Mouse (Mus musculus) C2C12 (cell line): ENCODE measurements around the gene Syt9. TPM values are rescaled to one million over a fixed set of nuclear protein-coding genes. Genes with fewer than 3 reads are reported as not detected.

Experiments
- H3K27me3 ChIP-seq: one replicate; pipeline ENCODE4 v1.6.1; 2011; ENCODE audit not compliant: control insufficient read depth, insufficient read depth, insufficient read length
- H3K36me3 ChIP-seq: one replicate; pipeline ENCODE4 v1.6.1; 2011; ENCODE audit not compliant: control insufficient read depth, insufficient read depth
- H3K4me3 ChIP-seq: one replicate; pipeline ENCODE4 v1.5.1; 2011; ENCODE audit warnings: mild to moderate bottlenecking, control low read depth; ENCODE audit not compliant: poor library complexity, insufficient read depth, severe bottlenecking
- H3K79me2 ChIP-seq: one replicate; pipeline ENCODE4 v1.6.1; 2011; ENCODE audit not compliant: control insufficient read depth, insufficient read depth
- H3K79me3 ChIP-seq: one replicate; pipeline ENCODE4 v1.6.1; 2011; ENCODE audit warnings: low read depth, control low read depth
- H3ac ChIP-seq: one replicate; pipeline ENCODE3; 2011; ENCODE audit warnings: low read depth; ENCODE audit not compliant: control insufficient read depth, insufficient read length
- CEBPB ChIP-seq: IDR thresholded peaks from one replicate; pipeline ENCODE4 v1.6.1; 2011; ENCODE audit warnings: low read depth, mild to moderate bottlenecking, control low read depth, moderate library complexity
- CTCF ChIP-seq: IDR thresholded peaks from one replicate; pipeline ENCODE4 v1.5.1; 2011; ENCODE audit not compliant: control insufficient read depth, insufficient read depth, insufficient read length
- FOSL1 ChIP-seq: IDR thresholded peaks from one replicate; pipeline ENCODE4 v1.8.0; 2011; ENCODE audit warnings: mild to moderate bottlenecking, low read length; ENCODE audit not compliant: poor library complexity, insufficient read depth, severe bottlenecking
- MAX ChIP-seq: IDR thresholded peaks from one replicate; pipeline ENCODE4 v1.6.1; 2011; ENCODE audit warnings: mild to moderate bottlenecking, control low read depth
- MYOD1 ChIP-seq: IDR thresholded peaks from one replicate; pipeline ENCODE4 v1.6.1; 2011; ENCODE audit warnings: low read depth; ENCODE audit not compliant: control insufficient read depth, insufficient read length
- MYOG ChIP-seq: IDR thresholded peaks from one replicate; pipeline ENCODE4 v1.6.1; 2011; ENCODE audit not compliant: control insufficient read depth, insufficient read length; ENCODE audit errors: extremely low read depth
- USF1 ChIP-seq: IDR thresholded peaks from one replicate; pipeline ENCODE4 v1.6.1; 2011; ENCODE audit warnings: low read depth, mild to moderate bottlenecking, control low read depth, moderate library complexity
- polyA plus RNA-seq: library from polyadenylated mRNA; unstranded; fragments of >200 nt; fragmentation: generic; extraction: Trizol; gene quantifications from one replicate; pipeline ENCODE4 v1.2.1, GENCODE M21; 2012; ENCODE audit warnings: missing spikeins

Syt9 gene
- polyA plus RNA-seq, 1 experiment, result not detected

DNA sequence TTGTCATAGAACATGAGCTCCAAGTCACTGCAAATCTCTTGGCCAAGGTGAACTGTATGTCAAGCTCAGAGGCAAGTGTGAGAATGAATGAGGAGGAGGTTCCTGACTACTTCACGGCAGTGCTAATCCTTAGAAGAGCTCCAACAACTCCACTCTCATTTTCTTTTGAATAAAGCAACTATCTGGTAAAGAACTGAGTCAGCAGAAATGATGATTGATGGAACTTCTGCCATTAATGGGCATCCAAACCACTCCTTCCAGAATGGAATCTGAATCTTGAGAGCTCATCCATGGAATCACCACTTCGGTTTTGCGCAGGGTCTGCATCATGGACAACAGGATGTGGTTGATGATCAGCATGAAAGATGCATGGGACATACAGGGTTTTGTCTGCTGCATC, 8.4 kb upstream of the Syt9 start:
- Histone ChIP-seq H3K79me2 (no peaks in the 10 kb centered on the region), H3K4me3 (no peak overlapping the region), H3ac (no peak overlapping the region), H3K27me3 (no peaks in the 10 kb centered on the region), H3K79me3 (no peaks in the 10 kb centered on the region), H3K36me3 (no peaks in the 10 kb centered on the region)
- TF ChIP-seq MAX, result no peak
- no peak for TF ChIP-seq FOSL1
- no peak for TF ChIP-seq USF1
- no peak for TF ChIP-seq CEBPB
- no peak for TF ChIP-seq CTCF
- no peak for TF ChIP-seq MYOG
- no peak for TF ChIP-seq MYOD1

GRCm38 (mm10) chr7:107362634-107363033, 7.9 kb upstream of the Syt9 start:
- Histone ChIP-seq H3ac (no peak overlapping the region), H3K4me3 (no peak overlapping the region), H3K36me3 (no peaks in the 10 kb centered on the region), H3K79me2 (no peaks in the 10 kb centered on the region), H3K79me3 (no peaks in the 10 kb centered on the region), H3K27me3 (no peaks in the 10 kb centered on the region)
- TF ChIP-seq CTCF (no peak), MYOG (no peak), USF1 (no peak), MAX (no peak)

DNA sequence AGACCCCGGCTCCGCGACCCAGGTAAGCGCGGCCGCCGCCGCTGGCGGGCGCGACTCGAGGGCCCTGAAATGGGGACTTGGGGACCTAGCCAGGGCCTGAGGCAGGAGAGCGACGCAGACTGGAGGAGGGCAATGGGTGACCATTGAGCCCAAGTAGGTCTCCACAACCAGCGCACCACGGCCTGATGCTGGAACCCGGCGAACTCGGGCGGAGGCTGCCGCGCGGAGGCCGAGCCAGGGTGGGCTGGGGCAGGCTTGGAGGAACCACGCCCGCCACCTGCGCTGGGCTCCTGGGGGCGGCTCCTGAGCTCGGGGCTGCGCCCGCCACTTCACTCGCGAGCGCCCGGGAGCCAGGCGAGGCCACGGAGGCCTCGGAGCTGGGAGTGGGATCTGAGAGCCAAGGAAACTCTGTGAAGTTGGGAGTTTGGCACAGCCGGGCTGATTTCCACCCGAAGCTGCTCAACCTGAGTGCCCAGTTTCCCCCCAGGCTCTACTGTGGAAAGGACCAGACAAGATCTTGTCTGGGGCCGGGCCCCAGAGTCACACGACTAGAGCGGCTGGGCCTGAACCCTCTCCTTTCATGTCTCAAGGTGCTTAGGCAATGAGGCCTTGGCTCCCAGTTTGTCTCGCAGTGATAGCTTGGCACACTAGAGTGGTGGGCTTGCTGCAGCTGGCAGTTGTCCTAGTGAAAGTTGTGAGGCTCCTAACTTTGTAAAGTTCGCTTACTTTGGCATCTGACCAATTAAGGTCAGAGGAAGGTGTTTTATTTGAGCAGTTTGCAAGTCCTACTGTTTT, 795 bp downstream of the Syt9 start:
- TF ChIP-seq USF1 (no peak), MYOG (no peak), CEBPB (no peak), MYOD1 (no peak), MAX (no peak), CTCF (no peak), FOSL1 (no peak)
- no peaks in the 10 kb centered on the region for H3K36me3 ChIP-seq
- H3ac ChIP-seq, result no peak overlapping the region
- H3K79me3 ChIP-seq, result no peaks in the 10 kb centered on the region
- no peaks in the 10 kb centered on the region for H3K79me2 ChIP-seq
- H3K4me3 ChIP-seq, result no peak overlapping the region
- no peaks in the 10 kb centered on the region for H3K27me3 ChIP-seq

DNA sequence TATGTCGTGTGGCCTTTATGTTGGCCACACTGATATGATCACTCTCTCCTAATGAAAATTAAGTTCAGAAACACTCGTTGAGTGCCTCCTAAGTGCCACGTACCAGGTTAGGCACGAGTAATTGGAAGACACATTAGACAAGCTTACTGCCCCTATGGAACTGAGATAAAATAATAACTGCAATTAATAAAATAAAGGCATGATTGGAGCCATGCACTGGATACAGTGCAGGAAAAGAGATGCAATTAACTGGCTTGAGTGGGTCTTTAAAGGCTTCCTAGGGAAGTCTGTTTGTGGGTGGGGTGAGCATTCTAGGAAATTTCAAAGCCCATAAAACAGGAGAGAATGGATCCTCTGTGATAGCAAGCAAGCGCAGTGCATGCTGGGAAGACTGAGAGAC, 10.0 kb downstream of the Syt9 start:
- TF ChIP-seq MAX (no peak), MYOD1 (no peak), USF1 (no peak), CEBPB (no peak)

DNA sequence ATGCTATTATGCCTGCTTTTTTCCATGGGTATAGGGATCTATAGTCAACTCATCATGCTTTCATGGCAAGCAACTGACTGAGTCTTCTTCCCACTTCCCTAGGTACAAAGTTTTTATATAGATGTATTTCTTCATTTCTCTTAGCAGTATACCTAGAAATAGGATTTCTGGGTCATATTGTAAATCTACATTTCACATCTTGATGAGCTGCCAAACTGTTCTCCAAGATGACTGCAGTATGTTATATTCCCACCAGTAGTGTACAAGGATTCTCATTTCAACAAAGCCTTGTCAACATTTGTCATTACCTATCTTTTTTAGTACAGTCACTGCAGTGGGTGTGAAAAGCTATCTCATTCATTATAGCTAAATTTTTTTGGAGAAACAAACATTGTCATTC, 19.1 kb downstream of the Syt9 start:
- H3K36me3 ChIP-seq, result no peaks in the 10 kb centered on the region
- H3K79me3 ChIP-seq, result no peaks in the 10 kb centered on the region
- H3K4me3 ChIP-seq, result no peak overlapping the region
- H3K27me3 ChIP-seq, result no peaks in the 10 kb centered on the region
- no peak overlapping the region for H3ac ChIP-seq
- TF ChIP-seq CTCF (no peak), MAX (no peak), MYOD1 (no peak), FOSL1 (no peak), CEBPB (no peak), MYOG (no peak), USF1 (no peak)
- H3K79me2 ChIP-seq, result no peaks in the 10 kb centered on the region

More for the DNA sequence above, 10.0 kb downstream of the Syt9 start:
- no peaks in the 10 kb centered on the region for H3K79me2 ChIP-seq
- H3K4me3 ChIP-seq, result no peak overlapping the region
- no peaks in the 10 kb centered on the region for H3K36me3 ChIP-seq
- no peaks in the 10 kb centered on the region for H3K27me3 ChIP-seq
- no peak overlapping the region for H3ac ChIP-seq
- no peaks in the 10 kb centered on the region for H3K79me3 ChIP-seq

DNA sequence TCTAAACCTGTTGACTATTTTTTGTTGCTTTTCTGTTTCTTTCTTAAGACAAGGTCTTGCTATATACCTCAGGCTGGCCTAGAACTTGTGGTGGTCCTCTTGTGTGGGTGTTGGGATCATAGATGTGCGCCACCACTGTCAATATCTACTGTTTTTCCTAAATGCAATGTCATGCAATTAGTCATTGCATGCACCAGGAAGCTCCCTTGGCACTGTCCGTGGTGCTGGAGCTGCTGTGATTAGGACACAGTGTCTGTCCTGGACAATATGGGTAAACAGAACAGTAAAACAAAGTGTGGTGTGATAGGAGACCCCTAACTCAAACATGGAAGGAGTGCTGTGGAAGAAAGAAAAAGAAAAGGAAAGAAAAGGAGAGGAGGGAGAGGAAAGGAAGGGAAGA, 22.2 kb downstream of the Syt9 start:
- Histone ChIP-seq H3K36me3 (no peaks in the 10 kb centered on the region), H3K27me3 (no peaks in the 10 kb centered on the region), H3K79me2 (no peaks in the 10 kb centered on the region), H3K4me3 (no peak overlapping the region), H3ac (no peak overlapping the region), H3K79me3 (no peaks in the 10 kb centered on the region)
- TF ChIP-seq MAX (no peak), CTCF (no peak), MYOD1 (no peak), CEBPB (no peak), FOSL1 (no peak), USF1 (no peak), MYOG (no peak)
